Mouse (Mus musculus): Measurements from ENCODE around the gene Guca1b.

GRCm38 (mm10) chr17:47399091-47399490 is 13.9 kb downstream of the Guca1b start:
- TF ChIP-seq GATA2 (IDR thresholded peaks at IDR 0.05; ENCODE audit: borderline replicate concordance, low read depth, low read length) (no peak), CTCF (IDR thresholded peaks at IDR 0.05; ENCODE audit: low read depth, low read length) (no peak)
